Mouse (Mus musculus) stomach, postnatal 0 days (tissue): ENCODE data around the gene B9d2.

ENCODE experiments used
- CTCF ChIP-seq: IDR thresholded peaks from 2 replicates; pipeline ENCODE4 v1.5.1; 2016; ENCODE audit warnings: antibody characterized with exemption, low read depth, mild to moderate bottlenecking, moderate library complexity
- EP300 ChIP-seq: optimal IDR thresholded peaks from 2 replicates; pipeline ENCODE3; 2016; ENCODE audit warnings: antibody characterized with exemption

- TF ChIP-seq CTCF: no peak
- no peak for TF ChIP-seq EP300
Measured at GRCm38 (mm10) chr7:25683474-25684180, 3.0 kb downstream of the B9d2 start.
